Mouse (Mus musculus): ENCODE data around the gene Tbc1d22a. TPM values are rescaled to one million over a fixed set of nuclear protein-coding genes. Genes with fewer than 3 reads are reported as not detected.

Gene Tbc1d22a
- polyA plus RNA-seq, 1 experiment, result 39.8 TPM

DNA sequence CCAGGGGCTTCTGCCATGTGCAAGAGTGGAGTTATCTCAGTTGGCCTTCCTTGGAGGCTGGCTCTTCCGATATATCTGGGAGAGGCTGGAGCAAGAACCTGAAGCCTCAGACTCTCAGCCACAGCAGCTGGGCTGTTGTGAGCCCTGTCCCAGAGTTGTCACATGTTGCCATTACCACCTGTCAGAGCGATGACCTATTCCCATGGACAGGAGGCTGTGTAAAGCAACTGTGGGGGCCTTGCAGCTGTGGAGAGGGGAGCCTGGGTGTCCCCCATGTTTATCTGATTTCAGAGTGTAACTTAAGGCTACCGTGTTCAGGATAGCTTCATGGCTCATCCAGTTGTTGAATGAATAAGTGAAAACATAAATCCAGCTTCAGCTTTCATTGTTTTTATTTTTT lies 50.1 kb downstream of the Tbc1d22a start:
- Histone ChIP-seq H3K4me1 (ENCODE audit: control insufficient read depth, insufficient read depth, low read length) (peaks cover 11% of the 10 kb centered on the region), H3K27ac (ENCODE audit: insufficient read depth, low read depth, low read length) (no peak overlapping the region), H3K4me3 (ENCODE audit: insufficient read depth, low read length) (no peak overlapping the region)
- TF ChIP-seq POLR2A (IDR thresholded peaks at IDR 0.05; ENCODE audit: borderline replicate concordance, low read depth, low read length) (no peak), CTCF (IDR thresholded peaks at IDR 0.05; ENCODE audit: low read depth, low read length) (no peak)

GRCm38 (mm10) chr15:86264803-86265202 lies 50.5 kb downstream of the Tbc1d22a start:
- no peak for TF ChIP-seq CTCF (IDR thresholded peaks at IDR 0.05; ENCODE audit: low read depth, low read length)
- TF ChIP-seq POLR2A (IDR thresholded peaks at IDR 0.05; ENCODE audit: borderline replicate concordance, low read depth, low read length), result no peak
- H3K27ac ChIP-seq (ENCODE audit: insufficient read depth, low read depth, low read length), result no peak overlapping the region
- no peak overlapping the region for H3K4me3 ChIP-seq (ENCODE audit: insufficient read depth, low read length)
- H3K4me1 ChIP-seq (ENCODE audit: control insufficient read depth, insufficient read depth, low read length), result peaks cover 11% of the 10 kb centered on the region

DNA sequence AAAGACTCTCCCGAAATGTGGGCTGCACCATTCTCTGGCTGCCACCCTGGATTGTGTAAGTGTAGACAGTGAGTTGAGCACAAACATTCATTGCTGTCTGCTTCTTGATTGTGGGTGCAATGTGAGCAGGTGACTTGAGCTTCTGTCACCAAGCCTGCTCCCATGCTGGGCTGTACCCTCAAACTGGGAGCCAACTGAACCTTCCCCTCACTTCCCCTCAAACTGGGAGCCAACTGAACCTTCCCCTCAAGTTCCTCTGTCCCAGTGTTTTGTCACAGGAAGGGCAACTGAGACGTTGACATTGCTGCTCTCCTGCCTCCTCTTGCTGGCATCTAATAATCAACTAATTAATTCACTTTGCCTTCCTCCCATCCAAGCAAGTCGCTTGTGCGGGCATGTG lies 52.7 kb downstream of the Tbc1d22a start:
- no peak for TF ChIP-seq CTCF (IDR thresholded peaks at IDR 0.05; ENCODE audit: low read depth, low read length)
- TF ChIP-seq POLR2A (IDR thresholded peaks at IDR 0.05; ENCODE audit: borderline replicate concordance, low read depth, low read length), result no peak
- no peak overlapping the region for H3K27ac ChIP-seq (ENCODE audit: insufficient read depth, low read depth, low read length)
- H3K4me3 ChIP-seq (ENCODE audit: insufficient read depth, low read length), result no peak overlapping the region
- peaks cover 14% of the 10 kb centered on the region for H3K4me1 ChIP-seq (ENCODE audit: control insufficient read depth, insufficient read depth, low read length)

DNA sequence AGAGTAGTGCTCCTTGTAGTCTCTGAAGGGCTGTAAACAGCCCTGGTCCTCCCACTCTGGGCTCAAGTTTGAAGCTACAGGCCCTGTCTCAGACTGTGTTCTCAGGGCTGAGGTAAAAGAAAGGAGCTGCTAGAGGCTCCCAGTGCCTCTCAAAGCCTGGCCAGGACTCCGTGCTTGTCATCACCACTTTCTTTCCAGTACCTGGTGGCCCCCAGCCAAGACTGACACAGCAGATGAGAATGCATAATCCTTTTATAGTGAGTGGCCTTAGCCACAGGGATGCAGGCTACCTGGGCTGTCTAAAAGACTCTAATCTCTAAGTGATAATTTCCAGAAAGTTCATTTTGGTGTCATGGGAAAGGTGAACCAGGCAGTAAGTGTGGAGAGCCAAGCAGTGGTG lies 54.3 kb downstream of the Tbc1d22a start:
- TF ChIP-seq POLR2A (IDR thresholded peaks at IDR 0.05; ENCODE audit: borderline replicate concordance, low read depth, low read length) (no peak), CTCF (IDR thresholded peaks at IDR 0.05; ENCODE audit: low read depth, low read length) (no peak)
- H3K27ac ChIP-seq (ENCODE audit: insufficient read depth, low read depth, low read length), result no peak overlapping the region
- H3K4me1 ChIP-seq (ENCODE audit: control insufficient read depth, insufficient read depth, low read length), result peaks cover 25% of the 10 kb centered on the region
- no peak overlapping the region for H3K4me3 ChIP-seq (ENCODE audit: insufficient read depth, low read length)

DNA sequence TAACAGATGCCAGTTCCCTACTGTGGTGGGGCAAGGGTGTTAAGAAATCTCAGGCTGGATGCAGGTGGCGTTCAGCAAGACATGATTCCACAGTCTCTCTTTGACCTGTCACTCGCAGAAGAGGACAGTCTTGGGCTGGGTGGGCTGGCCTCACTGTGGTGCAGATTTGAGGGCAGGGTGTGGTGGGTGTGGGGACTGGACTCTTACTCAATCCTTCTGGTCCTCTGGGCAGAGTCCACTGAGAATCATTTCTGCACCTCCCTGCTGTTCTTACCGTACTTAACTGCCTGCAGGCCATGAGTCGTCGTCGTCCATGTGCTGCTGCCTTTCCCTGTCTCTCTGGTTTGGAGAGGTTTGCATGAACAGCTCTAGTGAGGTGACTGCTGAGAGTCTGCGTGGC lies 61.5 kb downstream of the Tbc1d22a start:
- Histone ChIP-seq H3K4me3 (ENCODE audit: insufficient read depth, low read length) (no peak overlapping the region), H3K4me1 (ENCODE audit: control insufficient read depth, insufficient read depth, low read length) (peaks cover 69% of the 10 kb centered on the region), H3K27ac (ENCODE audit: insufficient read depth, low read depth, low read length) (no peak overlapping the region)
- TF ChIP-seq POLR2A (IDR thresholded peaks at IDR 0.05; ENCODE audit: borderline replicate concordance, low read depth, low read length), result no peak
- TF ChIP-seq CTCF (IDR thresholded peaks at IDR 0.05; ENCODE audit: low read depth, low read length), result no peak

DNA sequence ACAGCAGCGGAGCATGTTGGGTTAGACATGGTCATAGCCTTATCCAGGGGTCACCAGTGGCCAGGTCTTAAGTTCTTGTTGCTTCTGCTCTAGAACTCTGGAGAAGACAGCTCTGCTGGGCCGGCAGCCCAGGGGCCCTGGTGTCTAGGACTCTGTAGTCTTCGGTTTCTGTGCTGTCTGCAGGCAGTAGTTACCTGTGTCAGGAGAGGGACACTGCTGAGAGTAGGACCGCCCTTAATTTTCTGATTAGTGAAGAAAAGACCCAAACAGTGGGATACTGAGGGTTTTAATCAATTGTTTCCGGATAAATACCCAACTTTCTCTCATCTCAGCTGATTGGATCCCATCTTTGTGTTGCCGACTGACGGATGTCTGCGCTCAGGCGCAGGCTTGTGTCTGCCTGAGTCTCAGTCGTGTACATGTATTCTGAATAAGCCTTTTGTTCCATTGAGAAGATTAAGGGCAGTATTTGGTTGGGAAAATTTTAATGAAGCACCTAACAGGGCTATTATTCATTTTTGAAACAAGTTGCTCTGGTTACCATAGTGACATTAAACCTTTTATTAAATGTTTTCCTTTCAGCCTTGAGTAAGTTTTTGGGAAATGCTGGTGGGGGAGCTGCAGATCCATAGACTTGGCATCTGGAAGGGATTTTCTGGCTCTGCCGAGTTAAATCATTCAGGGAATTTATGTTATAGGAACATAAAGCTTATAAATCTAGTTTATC lies 62.4 kb downstream of the Tbc1d22a start:
- Histone ChIP-seq H3K4me1 (ENCODE audit: control insufficient read depth, insufficient read depth, low read length) (peaks cover 75% of the 10 kb centered on the region), H3K27ac (ENCODE audit: insufficient read depth, low read depth, low read length) (no peak overlapping the region), H3K4me3 (ENCODE audit: insufficient read depth, low read length) (no peak overlapping the region)
- TF ChIP-seq POLR2A (IDR thresholded peaks at IDR 0.05; ENCODE audit: borderline replicate concordance, low read depth, low read length) (no peak), CTCF (IDR thresholded peaks at IDR 0.05; ENCODE audit: low read depth, low read length) (no peak)

GRCm38 (mm10) chr15:86277428-86277827 lies 63.2 kb downstream of the Tbc1d22a start:
- H3K4me1 ChIP-seq (ENCODE audit: control insufficient read depth, insufficient read depth, low read length), result peaks cover 73% of the 10 kb centered on the region
- H3K27ac ChIP-seq (ENCODE audit: insufficient read depth, low read depth, low read length), result no peak overlapping the region
- H3K4me3 ChIP-seq (ENCODE audit: insufficient read depth, low read length), result no peak overlapping the region
- no peak for TF ChIP-seq CTCF (IDR thresholded peaks at IDR 0.05; ENCODE audit: low read depth, low read length)
- TF ChIP-seq POLR2A (IDR thresholded peaks at IDR 0.05; ENCODE audit: borderline replicate concordance, low read depth, low read length), result no peak

DNA sequence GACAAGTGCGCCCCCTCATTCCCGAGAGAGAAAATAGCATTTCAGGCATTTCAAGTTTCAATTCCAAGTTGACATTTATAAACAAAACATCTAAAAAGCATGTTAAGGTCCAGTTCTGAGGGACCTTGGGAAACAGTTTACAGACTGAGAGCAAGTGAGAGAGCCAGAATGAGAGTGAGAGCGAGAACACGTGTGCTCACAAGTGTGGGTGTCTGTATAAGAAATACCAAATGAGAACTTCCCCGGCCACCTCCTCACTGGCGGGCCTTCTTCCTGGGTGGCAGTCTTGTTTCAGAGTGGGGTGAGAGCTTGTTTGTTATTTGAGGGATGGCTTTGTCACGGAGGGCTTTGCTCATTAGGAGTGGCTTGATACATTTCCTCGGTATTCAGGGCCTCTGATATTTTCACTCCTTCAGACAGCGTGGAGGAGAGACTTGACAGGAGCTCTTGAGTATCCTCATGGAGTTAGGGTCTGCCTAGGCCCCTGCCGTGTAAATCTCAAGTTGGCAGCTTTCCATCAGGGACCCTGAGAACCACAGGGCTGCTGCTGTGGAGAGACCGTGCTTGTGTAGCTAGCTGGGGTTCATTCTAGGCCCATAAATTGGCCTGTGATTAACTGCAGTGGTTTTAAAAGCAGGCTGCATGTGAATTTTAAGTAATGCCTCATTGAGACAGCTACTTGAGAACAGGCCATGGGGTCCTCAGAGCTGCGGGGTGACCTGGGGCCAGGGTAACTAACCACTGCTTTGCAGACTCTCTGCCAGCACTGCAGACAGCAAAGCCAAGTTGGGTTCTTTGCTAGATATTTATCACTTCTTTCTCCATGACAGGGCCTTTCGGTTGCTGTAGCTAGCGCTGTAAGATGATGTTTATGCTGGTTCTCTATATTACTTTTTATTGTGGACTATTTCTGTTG lies 65.1 kb downstream of the Tbc1d22a start:
- H3K4me3 ChIP-seq (ENCODE audit: insufficient read depth, low read length), result no peak overlapping the region
- H3K27ac ChIP-seq (ENCODE audit: insufficient read depth, low read depth, low read length), result no peak overlapping the region
- TF ChIP-seq CTCF (IDR thresholded peaks at IDR 0.05; ENCODE audit: low read depth, low read length) (no peak), POLR2A (IDR thresholded peaks at IDR 0.05; ENCODE audit: borderline replicate concordance, low read depth, low read length) (no peak)
- peaks cover 75% of the 10 kb centered on the region for H3K4me1 ChIP-seq (ENCODE audit: control insufficient read depth, insufficient read depth, low read length)

DNA sequence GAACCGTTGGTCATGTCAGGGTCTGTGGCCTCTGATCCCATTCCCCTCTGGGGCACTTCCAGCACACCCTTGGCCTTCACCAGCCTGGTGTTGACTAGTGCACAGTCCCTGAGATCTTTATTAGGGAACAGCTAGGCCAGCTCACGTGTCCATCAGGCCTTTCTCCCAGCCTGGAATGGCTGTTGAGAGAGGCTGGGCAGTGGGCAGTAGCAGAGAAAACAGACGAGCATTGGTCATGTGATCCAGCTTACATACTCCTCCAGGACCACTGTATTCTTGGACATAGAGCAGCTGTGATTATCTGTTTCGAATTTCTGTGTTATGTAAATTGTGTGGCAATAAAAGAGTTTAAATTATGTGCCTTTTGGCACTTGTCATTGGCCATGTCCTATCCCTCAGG lies 65.9 kb downstream of the Tbc1d22a start:
- TF ChIP-seq POLR2A (IDR thresholded peaks at IDR 0.05; ENCODE audit: borderline replicate concordance, low read depth, low read length) (no peak), CTCF (IDR thresholded peaks at IDR 0.05; ENCODE audit: low read depth, low read length) (no peak)
- peaks cover 70% of the 10 kb centered on the region for H3K4me1 ChIP-seq (ENCODE audit: control insufficient read depth, insufficient read depth, low read length)
- no peak overlapping the region for H3K4me3 ChIP-seq (ENCODE audit: insufficient read depth, low read length)
- no peak overlapping the region for H3K27ac ChIP-seq (ENCODE audit: insufficient read depth, low read depth, low read length)

DNA sequence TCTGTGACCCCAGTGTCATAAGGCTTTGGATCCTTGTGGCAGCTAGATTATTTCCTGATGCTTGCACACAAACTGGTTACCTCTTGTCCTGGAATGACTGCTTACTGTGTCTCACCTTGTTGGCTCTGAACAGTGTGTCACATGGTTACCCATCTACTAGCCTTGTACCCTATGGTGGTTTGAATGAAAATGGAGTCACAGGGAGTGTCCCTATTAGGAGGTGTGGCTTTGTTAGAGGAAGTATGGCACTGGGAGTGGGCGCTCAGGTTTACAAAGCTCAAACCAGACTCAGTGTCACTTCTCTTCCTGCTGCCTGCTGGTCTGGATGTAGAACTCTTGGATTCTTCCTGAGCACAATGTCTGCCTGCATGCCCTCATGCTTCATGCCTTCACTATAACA lies 69.0 kb downstream of the Tbc1d22a start:
- peaks cover 55% of the 10 kb centered on the region for H3K4me1 ChIP-seq (ENCODE audit: control insufficient read depth, insufficient read depth, low read length)
- no peak overlapping the region for H3K4me3 ChIP-seq (ENCODE audit: insufficient read depth, low read length)
- no peak for TF ChIP-seq CTCF (IDR thresholded peaks at IDR 0.05; ENCODE audit: low read depth, low read length)
- TF ChIP-seq POLR2A (IDR thresholded peaks at IDR 0.05; ENCODE audit: borderline replicate concordance, low read depth, low read length), result no peak
- no peak overlapping the region for H3K27ac ChIP-seq (ENCODE audit: insufficient read depth, low read depth, low read length)

All from bone marrow macrophage, adult 2 months (primary cell).